Mouse (Mus musculus) stomach, embryonic 16.5 days (tissue): ENCODE results near the gene Apol9a. TPM values are rescaled to one million over a fixed set of nuclear protein-coding genes. Genes with fewer than 3 reads are reported as not detected.
"Not testable (repeated sequence)": the region's sequence is repeated elsewhere in the genome, so short reads cannot be mapped to it uniquely, and the experiment has no call there.

Experiments used
- ATAC-seq: fragments of 200-750 bp; cut with Nextera tagmentation; 2 replicates; pipeline ENCODE4 v1.8.0; 2017; ENCODE audit warnings: moderate number of reproducible peaks, moderate TSS enrichment; ENCODE audit not compliant: insufficient read depth, low FRiP score
- H3K27ac ChIP-seq: fragments of 300-500 bp; sonication (generic); 2 replicates; pipeline ENCODE4 v1.5.1; 2014; ENCODE audit warnings: low read length
- H3K27me3 ChIP-seq: fragments of 300-500 bp; sonication (generic); 2 replicates; pipeline ENCODE4 v1.6.1; 2014; ENCODE audit warnings: low read length, control low read depth, mixed read lengths; ENCODE audit not compliant: control insufficient read depth, insufficient read depth
- H3K36me3 ChIP-seq: fragments of 300-500 bp; sonication (generic); 2 replicates; pipeline ENCODE4 v1.6.1; 2014; ENCODE audit warnings: low read length; ENCODE audit not compliant: control insufficient read depth, insufficient read depth
- H3K4me1 ChIP-seq: fragments of 300-500 bp; sonication (generic); 2 replicates; pipeline ENCODE4 v1.6.1; 2014; ENCODE audit warnings: low read length, control low read depth, mixed read lengths; ENCODE audit not compliant: control insufficient read depth, insufficient read depth
- H3K4me2 ChIP-seq: fragments of 300-500 bp; sonication (generic); 2 replicates; pipeline ENCODE4 v1.6.1; 2014; ENCODE audit warnings: low read depth, low read length, mixed read lengths
- H3K4me3 ChIP-seq: fragments of 300-500 bp; sonication (generic); replicated peaks from 2 replicates; pipeline ENCODE4 v1.5.1; 2014; ENCODE audit warnings: mild to moderate bottlenecking, low read length
- H3K9ac ChIP-seq: fragments of 300-500 bp; sonication (generic); 2 replicates; pipeline ENCODE4 v1.6.1; 2014; ENCODE audit warnings: low read length
- H3K9me3 ChIP-seq: fragments of 300-500 bp; sonication (generic); replicated peaks from 2 replicates; pipeline ENCODE4 v1.6.1; 2016; ENCODE audit warnings: low read length, control low read depth; ENCODE audit not compliant: control insufficient read depth
- WGBS: fragments of 180-500 bp; shearing (Covaris S2); extraction: QIAGEN DNeasy Blood & Tissue Kit; methylation state at CpG from one replicate; pipeline ENCODE4 v1.1.7; 2014; 5-methylcytosine and 5-hydroxymethylcytosine counted together
- polyA plus RNA-seq: library from polyadenylated mRNA; unstranded; fragments of >200 nt; fragmentation: Nextera tagmentation; extraction: Ambion mirVana; gene quantifications from 2 replicates; pipeline ENCODE4 v1.2.1, GENCODE M21; 2015

The Apol9a gene
- polyA plus RNA-seq, 1 experiment from 2014 or later = not detected

DNA sequence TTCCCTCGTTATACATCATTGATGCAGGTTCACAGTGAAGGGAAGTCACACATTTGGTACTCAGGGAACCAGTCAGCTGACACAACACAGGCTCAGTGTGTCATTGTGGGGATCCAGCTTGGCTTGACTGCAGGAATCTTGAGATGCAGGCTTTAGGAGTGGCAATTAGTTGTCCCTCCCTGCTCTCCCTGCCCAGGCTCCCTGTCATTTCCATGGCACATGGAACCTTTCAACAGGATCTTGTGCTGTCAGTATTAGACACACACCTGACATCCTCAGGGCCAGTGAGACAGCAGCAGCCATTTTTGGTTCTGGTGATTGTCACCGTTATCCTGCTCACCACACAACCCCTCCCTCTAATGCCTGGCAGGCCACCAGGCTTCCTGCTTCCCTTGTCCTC lies 4.7 kb upstream of the Apol9a start:
- H3K36me3 ChIP-seq, H3K4me2 ChIP-seq, H3K9me3 ChIP-seq, H3K4me3 ChIP-seq, H3K27ac ChIP-seq, H3K27me3 ChIP-seq, H3K9ac ChIP-seq, ATAC-seq, H3K4me1 ChIP-seq: not testable (repeated sequence)
- 70% methylated on average over 2 of the region's 2 CpGs for WGBS

DNA sequence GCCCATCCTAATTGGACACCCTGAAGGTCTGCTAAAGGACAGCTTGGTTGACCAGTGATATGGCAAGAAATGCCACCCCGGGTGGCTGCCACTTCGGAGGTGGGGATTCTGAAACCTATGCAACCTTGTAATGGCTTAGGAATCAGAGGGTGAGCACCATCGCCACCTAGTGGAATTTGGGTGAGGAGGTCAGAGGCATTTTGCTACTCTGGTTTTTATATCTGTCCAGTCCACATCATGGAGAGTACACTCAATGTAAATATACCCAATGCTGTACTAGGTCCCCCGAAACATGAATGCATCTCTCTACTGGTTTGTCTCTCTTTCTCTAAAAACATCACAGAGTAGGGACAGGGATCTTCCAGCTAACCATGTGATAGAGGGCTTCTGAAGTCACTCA lies 1.8 kb upstream of the Apol9a start:
- 29% methylated on average over 4 of the region's 4 CpGs for WGBS
- ATAC-seq, H3K27me3 ChIP-seq, H3K4me3 ChIP-seq, H3K4me1 ChIP-seq, H3K4me2 ChIP-seq, H3K9ac ChIP-seq, H3K36me3 ChIP-seq, H3K27ac ChIP-seq, H3K9me3 ChIP-seq: not testable (repeated sequence)

DNA sequence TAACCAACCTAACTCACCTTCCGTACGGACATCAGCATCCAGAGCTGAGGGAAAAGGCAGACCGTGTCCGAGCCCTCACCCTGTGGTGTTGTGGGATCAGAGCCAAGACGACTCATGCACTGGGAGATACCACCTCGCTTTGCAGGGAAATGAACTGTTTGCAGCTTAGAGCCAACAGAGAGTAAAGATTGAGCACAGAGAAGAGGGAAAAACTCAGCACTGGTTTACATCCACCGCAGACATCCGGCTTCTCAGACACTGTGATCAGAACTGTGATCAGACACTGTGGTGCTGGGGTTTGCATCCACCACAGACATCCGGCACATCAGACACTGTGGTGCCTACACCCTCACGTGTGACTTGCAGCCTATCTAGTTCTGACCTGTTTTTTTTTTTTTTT lies 4.6 kb downstream of the Apol9a start:
- H3K27ac ChIP-seq, ATAC-seq, H3K9me3 ChIP-seq, H3K4me1 ChIP-seq, H3K4me2 ChIP-seq, H3K9ac ChIP-seq, H3K36me3 ChIP-seq, H3K4me3 ChIP-seq, H3K27me3 ChIP-seq: not testable (repeated sequence)
- 61% methylated on average over 10 of the region's 10 CpGs for WGBS

DNA sequence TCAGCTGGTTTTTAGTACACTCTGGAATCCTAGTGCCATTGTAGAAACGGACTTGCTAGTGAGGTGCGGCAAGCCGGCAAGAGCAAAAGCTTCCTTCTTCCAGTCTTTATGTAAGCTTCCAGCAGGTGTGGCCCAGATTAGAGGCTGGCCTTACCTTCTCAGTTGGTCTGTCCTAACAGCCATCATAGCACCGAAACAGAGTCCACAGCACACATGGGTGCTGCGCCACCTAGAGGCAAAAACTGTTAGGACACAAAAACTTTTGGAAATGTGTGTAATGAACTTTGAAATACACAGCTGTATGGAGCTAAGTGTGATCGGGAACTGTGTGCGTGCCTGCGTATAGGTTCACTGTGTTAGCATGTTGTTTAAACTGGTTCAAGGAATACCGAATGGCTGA lies 11.9 kb downstream of the Apol9a start, which contains the start of gene Apol7a:
Apol7a (minus strand) TSS at position 84 of the 400 bp plus-strand sequence.
- H3K9ac ChIP-seq, H3K9me3 ChIP-seq, H3K36me3 ChIP-seq, H3K4me1 ChIP-seq, H3K27me3 ChIP-seq: not testable (repeated sequence)
- Histone ChIP-seq H3K4me3 (peak within 1 kb of the TSS; percentile 10; the same call in 1 of the 2 replicates), H3K4me2 (peak within 1 kb of the TSS; percentile 34; the same call in 1 of the 2 replicates), H3K27ac (peak within 1 kb of the TSS; percentile 85)
- 48% methylated on average over 9 of the region's 9 CpGs for WGBS
- peak; percentile 38; the same call in 1 of the 2 replicates for ATAC-seq

DNA sequence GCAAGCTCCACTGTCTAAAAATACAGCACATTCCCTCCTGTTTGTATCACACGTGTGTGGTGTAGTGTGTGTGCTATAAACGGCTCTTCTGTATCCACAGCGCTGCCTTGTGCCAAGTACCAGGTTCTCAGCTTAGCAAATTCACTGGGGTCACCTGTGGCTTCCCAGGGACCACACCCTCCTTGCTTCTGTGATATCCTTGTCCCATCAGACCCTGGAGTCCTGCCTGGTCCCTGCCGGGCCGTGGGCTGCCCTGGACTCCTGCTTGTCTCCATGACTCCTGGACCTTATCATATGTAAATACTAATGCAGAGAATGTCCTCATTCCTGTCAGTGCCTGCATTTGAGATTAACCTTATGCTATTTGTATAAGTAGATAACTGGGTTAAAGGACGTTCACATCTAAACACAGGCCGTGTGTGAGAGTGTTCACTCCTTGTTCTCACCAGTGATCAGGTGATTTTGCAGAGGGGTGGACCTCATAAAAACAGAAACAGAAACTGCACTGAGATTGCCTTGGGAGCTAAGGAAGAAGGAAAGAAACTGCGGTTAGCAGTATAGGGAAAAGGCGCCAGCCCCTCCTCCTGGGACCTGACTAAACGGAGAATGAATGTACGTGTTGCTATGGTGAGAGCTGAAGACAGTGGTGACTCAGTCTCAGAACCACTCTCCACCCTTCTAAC lies 13.3 kb downstream of the Apol9a start:
- WGBS = 30% methylated on average over 11 of the region's 11 CpGs
- H3K4me1 ChIP-seq, H3K4me3 ChIP-seq, H3K36me3 ChIP-seq, H3K9ac ChIP-seq, H3K9me3 ChIP-seq, H3K27me3 ChIP-seq: not testable (repeated sequence)
- peak; percentile 90 for ATAC-seq
- H3K27ac ChIP-seq = peak overlapping the region; percentile 85
- peak overlapping the region; percentile 34; the same call in 1 of the 2 replicates for H3K4me2 ChIP-seq

DNA sequence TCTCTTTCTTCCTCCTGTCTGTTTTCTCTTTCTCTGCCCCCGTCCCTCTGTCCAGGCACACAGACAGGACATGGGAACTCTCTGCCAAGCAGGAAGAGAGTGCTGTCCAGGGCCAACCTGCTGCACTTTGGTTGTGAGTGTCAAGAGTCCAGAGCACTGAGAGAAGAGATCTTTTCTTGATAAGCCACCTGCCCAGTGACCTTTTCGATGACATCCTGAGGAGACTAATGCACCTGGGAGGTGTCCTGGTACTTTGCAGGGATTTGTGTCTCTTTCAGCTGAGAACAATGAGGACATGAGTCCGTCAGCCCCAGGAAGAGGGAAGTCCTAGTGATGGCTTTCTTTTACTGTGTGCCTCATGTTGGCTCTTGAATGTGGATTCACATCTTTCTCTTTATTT lies 17.1 kb downstream of the Apol9a start:
- not testable (repeated sequence) for H3K36me3 ChIP-seq, H3K4me3 ChIP-seq, H3K4me1 ChIP-seq, H3K9ac ChIP-seq, H3K4me2 ChIP-seq, H3K27ac ChIP-seq, H3K9me3 ChIP-seq, H3K27me3 ChIP-seq, ATAC-seq
- 45% methylated on average over 3 of the region's 3 CpGs for WGBS

DNA sequence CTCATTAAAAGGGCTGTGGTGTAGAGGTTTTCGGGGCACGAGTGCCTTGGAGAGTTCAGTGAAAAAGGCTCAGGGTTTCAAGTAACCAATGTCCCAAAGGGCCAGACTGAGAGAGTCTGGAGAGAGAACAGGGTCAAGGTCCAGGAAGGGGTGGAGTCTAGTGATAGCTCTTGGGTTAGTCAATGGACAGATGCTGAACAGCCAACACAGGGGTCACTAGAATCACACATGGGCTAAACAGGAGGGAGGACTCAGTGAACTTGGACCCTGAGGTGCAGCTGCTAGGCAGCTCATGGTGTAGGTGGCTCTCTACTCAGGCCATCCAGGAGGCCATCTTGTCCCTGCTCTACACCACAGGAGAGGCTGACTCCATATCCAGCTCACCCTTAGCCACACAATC lies 23.5 kb downstream of the Apol9a start:
- no peaks in the 10 kb centered on the region for H3K27me3 ChIP-seq
- WGBS = 82% methylated on average over 2 of the region's 2 CpGs
- H3K4me2 ChIP-seq = no peak overlapping the region
- H3K9ac ChIP-seq = no peak overlapping the region
- ATAC-seq = no peak
- H3K36me3 ChIP-seq = no peaks in the 10 kb centered on the region
- H3K4me1 ChIP-seq = no peaks in the 10 kb centered on the region
- no peaks in the 10 kb centered on the region for H3K9me3 ChIP-seq
- H3K4me3 ChIP-seq = no peak overlapping the region
- H3K27ac ChIP-seq = no peak overlapping the region

DNA sequence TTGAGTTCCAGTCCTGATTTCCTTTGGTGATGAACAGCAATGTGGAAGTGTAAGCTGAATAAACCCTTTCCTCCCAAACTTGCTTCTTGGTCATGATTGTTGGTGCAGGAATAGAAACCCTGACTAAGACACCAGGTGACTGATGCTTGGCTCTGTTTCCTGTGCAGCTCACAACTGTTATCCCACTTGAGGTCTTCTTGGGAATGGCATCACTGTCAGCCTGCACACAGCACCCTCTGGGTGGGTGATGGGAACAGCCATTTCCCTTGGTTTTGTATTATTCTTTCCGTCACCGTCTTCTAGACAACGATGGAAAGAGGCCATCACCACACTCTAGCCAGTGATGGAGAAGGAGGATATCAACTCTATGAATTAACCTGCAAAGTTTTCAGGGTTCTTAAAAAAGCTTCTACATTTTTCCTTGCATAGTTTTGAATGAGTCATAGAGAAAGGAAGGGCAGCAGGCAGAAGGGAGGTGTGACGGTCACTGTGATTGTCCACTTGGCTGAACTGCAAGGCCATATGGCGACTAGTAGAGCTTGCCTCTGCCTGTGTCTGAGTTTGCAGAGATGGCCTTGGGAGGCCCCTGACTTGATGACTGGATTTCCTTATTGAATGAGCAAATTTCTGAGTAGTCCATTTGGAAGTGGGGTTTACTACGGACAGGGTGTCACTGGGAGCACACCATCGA lies 26.4 kb downstream of the Apol9a start:
- H3K27me3 ChIP-seq = no peaks in the 10 kb centered on the region
- no peaks in the 10 kb centered on the region for H3K9me3 ChIP-seq
- no peak overlapping the region for H3K9ac ChIP-seq
- no peak overlapping the region for H3K4me2 ChIP-seq
- 87% methylated on average over 7 of the region's 7 CpGs for WGBS
- no peak for ATAC-seq
- H3K36me3 ChIP-seq = no peaks in the 10 kb centered on the region
- no peak overlapping the region for H3K4me3 ChIP-seq
- no peaks in the 10 kb centered on the region for H3K4me1 ChIP-seq
- H3K27ac ChIP-seq = no peak overlapping the region

DNA sequence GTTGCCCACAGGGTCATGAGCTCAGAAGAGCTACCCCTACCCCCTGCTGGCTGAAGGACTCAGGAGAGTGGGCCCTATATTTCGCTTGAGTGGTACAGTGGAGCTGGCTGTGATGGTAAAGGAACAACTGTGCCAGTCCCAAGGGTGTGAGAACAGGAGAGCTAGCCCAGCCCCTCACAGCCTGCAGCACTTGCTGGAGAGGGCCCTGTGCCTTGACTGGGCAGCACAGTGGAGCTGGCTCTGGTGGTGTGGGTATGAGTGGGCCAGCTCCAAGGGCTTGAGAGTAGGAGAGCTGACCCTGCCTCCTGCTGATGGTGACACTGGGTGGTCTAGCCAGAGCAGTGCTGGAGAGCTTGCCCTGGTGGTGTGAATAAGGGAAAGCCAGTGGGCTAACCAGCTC lies 28.1 kb downstream of the Apol9a start:
- no peak overlapping the region for H3K4me2 ChIP-seq
- ATAC-seq = peak; percentile 19; the same call in 1 of the 2 replicates
- no peaks in the 10 kb centered on the region for H3K9me3 ChIP-seq
- H3K4me1 ChIP-seq = no peaks in the 10 kb centered on the region
- H3K4me3 ChIP-seq = no peak overlapping the region
- no peaks in the 10 kb centered on the region for H3K27me3 ChIP-seq
- H3K9ac ChIP-seq = no peak overlapping the region
- no peak overlapping the region for H3K27ac ChIP-seq
- WGBS = 76% methylated on average over 1 of the region's 1 CpGs
- H3K36me3 ChIP-seq = no peaks in the 10 kb centered on the region
